Mouse (Mus musculus) liver, postnatal 0 days (tissue): Measurements from ENCODE around the gene Klhl12.

ENCODE experiments used
- CTCF ChIP-seq: sonication (generic); IDR thresholded peaks from 2 replicates; pipeline ENCODE4 v1.5.1; 2016; ENCODE audit warnings: antibody characterized with exemption, low read depth
- EP300 ChIP-seq: IDR thresholded peaks from 2 replicates; pipeline ENCODE4 v1.6.1; 2016; ENCODE audit warnings: antibody characterized with exemption, low read depth, mild to moderate bottlenecking

DNA sequence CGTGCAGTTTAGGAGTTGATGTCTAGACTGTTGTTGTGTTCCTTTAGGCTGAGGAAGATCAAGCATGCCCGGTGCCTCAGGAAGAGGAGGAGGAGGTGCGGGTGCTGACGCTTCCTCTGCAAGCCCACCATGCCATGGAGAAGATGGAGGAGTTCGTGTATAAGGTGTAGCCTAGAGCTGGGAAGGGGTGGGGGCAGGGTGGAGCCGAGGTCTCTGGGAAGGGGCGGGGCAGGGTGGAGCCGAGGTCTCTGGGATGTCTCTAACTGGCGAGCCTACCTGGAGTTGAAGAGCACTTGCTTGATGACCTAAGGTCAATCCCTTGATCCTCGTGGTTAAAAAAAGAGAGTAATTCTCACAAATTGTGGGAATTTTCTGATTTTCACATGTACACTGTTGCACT, 31.4 kb upstream of the Klhl12 start:
- TF ChIP-seq CTCF, result no peak
- TF ChIP-seq EP300, result no peak
